Mouse (Mus musculus) liver, postnatal 0 days (tissue): ENCODE results near the gene Il17c.

Source experiments
- CTCF ChIP-seq: sonication (generic); IDR thresholded peaks from 2 replicates; pipeline ENCODE4 v1.5.1; 2016; ENCODE audit warnings: antibody characterized with exemption, low read depth
- EP300 ChIP-seq: IDR thresholded peaks from 2 replicates; pipeline ENCODE4 v1.6.1; 2016; ENCODE audit warnings: antibody characterized with exemption, low read depth, mild to moderate bottlenecking

DNA sequence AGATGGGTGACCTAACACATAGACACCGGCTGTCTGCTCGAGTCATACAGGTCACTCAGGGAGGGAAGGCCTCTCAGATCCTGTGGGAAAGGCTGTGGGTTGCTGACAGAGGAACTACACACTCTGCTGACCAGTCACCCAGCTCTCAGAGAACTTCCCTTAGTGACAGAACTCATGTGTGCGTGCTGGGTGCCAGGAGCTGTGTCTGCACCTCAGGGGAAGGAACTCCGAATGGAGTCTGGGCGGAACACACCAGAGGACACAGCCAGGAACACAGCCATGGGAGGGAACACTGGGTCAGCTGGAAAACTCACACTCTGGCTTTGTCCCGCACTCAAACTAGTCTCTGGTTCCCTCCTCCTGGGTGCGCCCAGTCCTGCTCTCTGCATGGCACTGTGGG lies 14.1 kb upstream of the Il17c start:
- no peak for TF ChIP-seq CTCF
- no peak for TF ChIP-seq EP300
